Mouse (Mus musculus) CD4-positive, CD25-positive, alpha-beta regulatory T cell, adult 2 months (primary cell): Measurements from ENCODE around the gene Galnt16.

Experiments
- DNase-seq: peaks from one replicate; pipeline ENCODE4 v3.0.0-alpha.2; 2012; ENCODE audit warnings: low read depth, low spot score

Gene Galnt16

DNA sequence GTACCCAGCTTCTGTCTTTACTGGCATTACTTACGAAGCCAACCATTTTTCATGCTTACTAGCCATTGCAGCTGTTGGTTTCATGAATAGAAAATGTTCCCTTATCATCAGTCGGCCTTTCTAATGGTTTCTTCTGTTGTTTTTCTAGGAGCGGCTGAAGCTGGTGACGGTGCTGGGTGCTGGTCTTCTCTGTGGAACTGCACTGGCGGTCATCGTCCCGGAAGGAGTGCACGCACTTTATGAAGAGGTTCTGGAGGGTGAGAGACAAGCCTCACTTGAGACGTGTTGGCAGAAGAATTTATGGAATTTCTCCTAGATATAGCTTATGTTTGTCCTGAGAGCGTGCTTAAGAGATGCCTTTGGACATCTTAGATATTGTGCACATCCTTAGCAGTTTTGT lies 144.2 kb downstream of the Galnt16 start:
- DNase-seq: no peak

DNA sequence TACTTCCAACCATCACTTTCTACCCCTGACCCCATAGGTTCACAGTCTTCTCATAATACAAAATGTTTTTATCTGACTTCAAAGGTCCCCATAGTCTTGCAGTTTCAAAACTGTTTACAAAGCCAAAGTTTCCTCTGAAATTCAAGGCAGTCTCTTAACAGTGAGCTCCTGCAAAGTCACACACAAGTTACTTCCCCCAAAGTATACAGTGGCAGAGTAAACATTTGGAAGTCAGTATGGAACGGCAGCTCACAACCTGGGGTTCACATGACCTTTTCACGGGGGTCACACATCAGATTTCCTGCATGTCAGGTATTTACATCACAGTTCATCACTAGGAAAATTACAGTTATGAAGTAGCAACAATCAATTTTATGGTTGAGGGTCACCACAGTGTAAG lies 145.9 kb downstream of the Galnt16 start:
- DNase-seq: no peak

GRCm38 (mm10) chr12:80668391-80668790 lies 150.3 kb downstream of the Galnt16 start:
- no peak for DNase-seq

DNA sequence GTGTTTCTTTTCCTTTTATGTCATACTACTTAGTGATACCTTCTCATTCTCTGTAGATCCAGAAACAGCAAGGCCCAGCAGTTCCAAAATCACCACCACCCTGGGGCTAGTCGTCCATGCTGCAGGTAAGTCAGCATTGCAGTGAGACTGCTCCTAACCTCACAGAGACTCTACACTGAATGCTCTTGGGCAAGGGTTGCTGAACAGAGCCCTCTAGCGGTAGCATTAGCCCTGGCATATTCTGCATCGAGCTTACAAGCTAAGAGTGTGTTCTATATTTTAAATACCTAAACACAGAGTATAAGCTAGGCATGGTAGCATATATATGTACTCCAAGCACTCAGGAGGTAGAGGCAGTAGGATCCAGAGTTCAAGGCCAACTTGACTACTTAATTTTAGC lies 155.1 kb downstream of the Galnt16 start:
- peak; percentile 69 for DNase-seq
